Mouse (Mus musculus): ENCODE results near the gene Ccl4.

The Ccl4 gene

DNA sequence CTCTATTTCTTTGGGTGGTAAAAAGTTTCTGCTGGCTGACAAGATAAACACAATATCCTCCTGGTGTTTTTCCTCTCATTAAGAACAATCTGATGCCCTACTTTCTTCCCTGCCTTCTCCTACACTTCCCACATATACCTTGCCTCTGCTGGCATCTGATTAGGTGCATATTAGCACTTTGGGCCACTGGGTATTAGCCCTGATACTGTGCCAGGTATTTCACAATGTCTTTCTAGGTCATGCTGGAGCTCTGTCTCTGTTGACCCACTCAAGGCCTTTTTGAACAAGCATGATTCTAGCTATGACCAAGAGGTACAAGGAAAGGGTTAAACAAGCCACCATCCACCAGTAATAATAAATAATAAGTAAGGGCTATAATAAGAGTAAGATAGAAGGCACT, 9.4 kb downstream of the Ccl4 start:
- DNase-seq (ENCODE audit: low spot score in 2 of 2), result no peak

DNA sequence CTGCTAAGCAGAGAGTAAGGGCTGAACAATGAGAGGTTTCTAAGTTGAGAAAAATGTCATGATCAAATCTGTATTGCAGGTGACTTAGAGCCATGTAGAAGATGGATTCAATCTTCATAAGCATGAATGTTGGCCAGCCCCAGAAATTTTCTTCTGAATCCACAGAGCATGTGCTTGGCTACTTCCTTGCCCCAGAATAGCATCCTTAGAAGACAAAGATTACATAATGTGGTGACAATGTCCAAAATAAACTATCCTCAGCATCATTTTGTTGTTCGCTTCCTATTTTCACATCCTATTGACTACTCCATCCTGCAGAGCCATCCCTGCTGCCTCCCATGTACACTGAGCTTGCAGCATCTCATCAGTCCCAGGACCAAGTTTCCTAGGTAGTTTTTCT, 13.3 kb downstream of the Ccl4 start:
- no peak for DNase-seq (ENCODE audit: low spot score in 2 of 2)

DNA sequence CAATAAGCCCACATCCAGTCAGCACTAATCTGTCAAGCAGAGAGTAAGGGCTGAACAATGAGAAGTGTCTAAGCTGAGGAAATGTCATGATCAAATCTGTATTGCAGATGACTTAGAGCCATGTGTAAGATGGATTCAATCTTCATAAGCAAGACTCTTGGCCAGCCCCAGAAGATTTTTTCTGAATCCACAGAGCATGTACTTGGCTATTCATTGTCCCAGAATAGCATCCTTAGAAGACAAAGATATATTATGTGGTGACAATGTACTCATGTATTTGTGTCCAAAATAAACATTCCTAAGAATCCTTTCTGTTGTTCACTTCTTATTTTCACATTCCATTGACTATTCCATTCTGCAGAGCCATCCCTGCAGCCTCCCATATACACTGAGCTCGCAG, 27.5 kb downstream of the Ccl4 start:
- no peak for DNase-seq (ENCODE audit: low spot score in 2 of 2)

GRCm38 (mm10) chr11:83692008-83692407, 29.6 kb downstream of the Ccl4 start:
- DNase-seq (ENCODE audit: low spot score in 2 of 2), result no peak

- no peak for DNase-seq (ENCODE audit: low spot score in 2 of 2)
Observed at GRCm38 (mm10) chr11:83703705-83704104, 41.3 kb downstream of the Ccl4 start, which contains the start of gene Wfdc17. Gene Wfdc17 (plus strand): TSS chr11:83703991.

DNA sequence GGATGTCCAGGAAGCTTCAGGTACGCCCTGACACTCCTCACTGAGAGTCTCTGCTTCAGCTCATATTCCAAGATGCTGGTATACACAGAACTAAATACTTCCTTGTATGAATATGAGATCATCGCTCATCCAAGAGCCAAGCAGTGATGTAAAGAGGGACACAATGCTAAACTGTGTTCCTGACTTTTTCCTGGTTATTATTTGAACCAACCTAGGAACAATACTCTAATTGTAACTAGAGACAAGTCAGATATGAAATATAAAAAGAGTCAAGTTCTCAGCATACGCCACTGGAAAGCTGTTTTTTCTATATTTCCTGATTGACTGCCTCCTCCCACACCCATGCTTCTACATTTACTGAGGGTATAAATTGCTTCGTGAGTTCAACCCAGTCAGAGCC, 46.3 kb downstream of the Ccl4 start, which contains the start of gene Wfdc18:
TSS of gene Wfdc18 (plus strand) at position 301 of the 400 bp plus-strand sequence.
- no peak for DNase-seq (ENCODE audit: low spot score in 2 of 2)

GRCm38 (mm10) chr11:83709683-83710082, 47.3 kb downstream of the Ccl4 start:
- no peak for DNase-seq (ENCODE audit: low spot score in 2 of 2)

DNA sequence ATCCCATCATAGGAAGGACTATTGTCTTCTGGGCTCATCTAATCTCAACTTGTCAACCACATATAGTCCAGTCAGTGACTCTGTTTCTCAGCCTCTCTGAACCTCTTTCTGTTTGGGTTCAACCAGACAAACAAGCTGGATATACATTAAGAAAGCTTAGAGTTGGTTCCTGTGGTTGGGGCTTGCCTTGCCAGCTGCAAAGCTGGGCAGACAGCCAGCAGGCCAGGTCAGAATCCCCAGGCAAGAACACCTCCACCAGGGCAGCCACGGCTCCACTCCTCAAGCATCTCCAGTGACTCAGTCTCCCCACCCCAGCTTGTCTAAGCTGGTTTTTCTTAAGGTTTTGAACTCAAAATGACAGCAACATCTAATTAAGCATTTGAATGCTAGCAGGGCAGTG, 50.3 kb downstream of the Ccl4 start:
- DNase-seq (ENCODE audit: low spot score in 2 of 2), result no peak

- DNase-seq (ENCODE audit: low spot score in 2 of 2), result no peak
Observed at GRCm38 (mm10) chr11:83713925-83714324, 51.5 kb downstream of the Ccl4 start.
